Mouse (Mus musculus): ENCODE measurements around the gene Bicdl1. TPM values are rescaled to one million over a fixed set of nuclear protein-coding genes. Genes with fewer than 3 reads are reported as not detected.
"Not testable (repeated sequence)": the region's sequence is repeated elsewhere in the genome, so short reads cannot be mapped to it uniquely, and the experiment has no call there.

The Bicdl1 gene
- polyA plus RNA-seq, 1 experiment: 2.4 TPM

DNA sequence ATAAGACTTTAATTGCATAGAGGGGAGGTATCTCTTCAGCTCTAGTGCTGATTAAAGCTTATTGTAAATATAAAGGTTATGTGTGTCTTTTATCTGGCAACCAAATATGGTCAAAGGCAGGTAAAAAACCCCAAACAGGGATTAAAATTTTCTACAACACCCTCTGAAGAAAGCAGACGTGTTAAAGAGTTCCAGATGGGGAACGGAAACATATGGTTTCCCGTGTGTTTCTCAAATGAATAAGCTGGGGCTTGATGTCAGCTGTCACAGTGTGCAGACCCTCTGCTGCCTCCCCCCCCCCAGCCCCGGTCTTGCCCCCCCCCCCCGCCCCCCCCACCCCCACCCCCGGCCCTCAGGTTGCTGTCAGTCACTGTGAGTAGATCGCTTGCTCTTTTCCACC lies 24.1 kb upstream of the Bicdl1 start:
- no peaks in the 10 kb centered on the region for H3K79me3 ChIP-seq (ENCODE audit: low read depth)
- H3ac ChIP-seq (ENCODE audit: control insufficient read depth, insufficient read length, low read depth): no peak overlapping the region
- no peaks in the 10 kb centered on the region for H3K79me2 ChIP-seq (ENCODE audit: control insufficient read depth, insufficient read depth)
- no peak overlapping the region for H3K4me3 ChIP-seq (ENCODE audit: insufficient read depth, poor library complexity, severe bottlenecking)
- H3K27me3 ChIP-seq (ENCODE audit: control insufficient read depth, insufficient read depth, insufficient read length): no peaks in the 10 kb centered on the region
- TF ChIP-seq CTCF (IDR thresholded peaks at IDR 0.05; ENCODE audit: control insufficient read depth, insufficient read depth, insufficient read length) (no peak), MAX (IDR thresholded peaks at IDR 0.05) (no peak), FOSL1 (IDR thresholded peaks at IDR 0.05; ENCODE audit: insufficient read depth, low read length, poor library complexity, severe bottlenecking) (no peak), USF1 (IDR thresholded peaks at IDR 0.05; ENCODE audit: low read depth) (no peak), MYOD1 (IDR thresholded peaks at IDR 0.05; ENCODE audit: control insufficient read depth, insufficient read length, low read depth) (no peak), MYOG (IDR thresholded peaks at IDR 0.05; ENCODE audit: control insufficient read depth, extremely low read depth, insufficient read length) (no peak), CEBPB (IDR thresholded peaks at IDR 0.05; ENCODE audit: low read depth) (no peak)
- no peaks in the 10 kb centered on the region for H3K36me3 ChIP-seq (ENCODE audit: control insufficient read depth, insufficient read depth)

DNA sequence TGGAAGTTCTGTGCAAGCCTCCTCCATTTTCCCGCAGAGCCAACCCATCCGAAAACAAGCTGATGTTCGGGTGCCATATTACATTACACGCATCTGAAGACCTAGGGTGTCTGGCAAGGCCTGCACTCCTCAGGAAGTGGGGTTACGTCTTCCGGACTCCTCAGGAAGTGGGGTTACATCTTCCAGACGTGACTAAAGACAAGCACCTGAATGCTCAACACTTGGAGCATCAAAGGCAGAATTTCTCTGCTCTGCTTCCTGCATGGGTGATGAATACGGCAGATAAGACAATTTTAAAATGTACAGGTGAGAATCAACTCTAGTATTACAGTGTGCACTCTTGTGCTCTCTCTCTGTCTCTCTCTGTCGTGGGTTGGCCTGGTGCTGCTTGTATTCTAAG lies 23.4 kb upstream of the Bicdl1 start:
- TF ChIP-seq CTCF (IDR thresholded peaks at IDR 0.05; ENCODE audit: control insufficient read depth, insufficient read depth, insufficient read length): no peak
- TF ChIP-seq USF1 (IDR thresholded peaks at IDR 0.05; ENCODE audit: low read depth): no peak
- TF ChIP-seq FOSL1 (IDR thresholded peaks at IDR 0.05; ENCODE audit: insufficient read depth, low read length, poor library complexity, severe bottlenecking): no peak
- no peak for TF ChIP-seq MYOG (IDR thresholded peaks at IDR 0.05; ENCODE audit: control insufficient read depth, extremely low read depth, insufficient read length)
- TF ChIP-seq MYOD1 (IDR thresholded peaks at IDR 0.05; ENCODE audit: control insufficient read depth, insufficient read length, low read depth): no peak
- TF ChIP-seq MAX (IDR thresholded peaks at IDR 0.05): no peak
- TF ChIP-seq CEBPB (IDR thresholded peaks at IDR 0.05; ENCODE audit: low read depth): no peak
- Histone ChIP-seq H3K36me3 (ENCODE audit: control insufficient read depth, insufficient read depth) (no peaks in the 10 kb centered on the region), H3ac (ENCODE audit: control insufficient read depth, insufficient read length, low read depth) (no peak overlapping the region), H3K79me2 (ENCODE audit: control insufficient read depth, insufficient read depth) (no peaks in the 10 kb centered on the region), H3K79me3 (ENCODE audit: low read depth) (no peaks in the 10 kb centered on the region), H3K4me3 (ENCODE audit: insufficient read depth, poor library complexity, severe bottlenecking) (no peak overlapping the region), H3K27me3 (ENCODE audit: control insufficient read depth, insufficient read depth, insufficient read length) (no peaks in the 10 kb centered on the region)

DNA sequence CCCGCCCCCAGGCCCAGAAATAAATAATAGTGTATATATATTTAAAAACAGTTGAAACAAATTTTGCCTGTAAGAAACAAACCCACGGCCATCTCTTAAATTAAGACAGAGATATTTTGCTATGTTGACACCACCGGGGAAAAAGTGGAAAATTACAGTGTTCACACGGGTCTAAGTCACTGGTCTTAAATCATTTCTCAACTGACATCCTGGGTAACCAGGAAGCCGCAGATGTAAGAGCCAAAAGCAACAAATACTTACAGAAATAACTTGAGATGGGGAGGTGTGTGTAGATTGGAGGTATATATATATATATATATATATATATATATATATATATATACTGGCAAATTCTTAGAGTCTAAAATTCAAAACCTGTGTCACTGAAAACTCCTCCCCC lies 21.5 kb upstream of the Bicdl1 start:
- H3K36me3 ChIP-seq (ENCODE audit: control insufficient read depth, insufficient read depth): no peaks in the 10 kb centered on the region
- H3K79me2 ChIP-seq (ENCODE audit: control insufficient read depth, insufficient read depth): no peaks in the 10 kb centered on the region
- no peaks in the 10 kb centered on the region for H3K27me3 ChIP-seq (ENCODE audit: control insufficient read depth, insufficient read depth, insufficient read length)
- TF ChIP-seq FOSL1 (IDR thresholded peaks at IDR 0.05; ENCODE audit: insufficient read depth, low read length, poor library complexity, severe bottlenecking) (no peak), CEBPB (IDR thresholded peaks at IDR 0.05; ENCODE audit: low read depth) (no peak), CTCF (IDR thresholded peaks at IDR 0.05; ENCODE audit: control insufficient read depth, insufficient read depth, insufficient read length) (no peak), MAX (IDR thresholded peaks at IDR 0.05) (no peak), MYOD1 (IDR thresholded peaks at IDR 0.05; ENCODE audit: control insufficient read depth, insufficient read length, low read depth) (no peak), MYOG (IDR thresholded peaks at IDR 0.05; ENCODE audit: control insufficient read depth, extremely low read depth, insufficient read length) (no peak), USF1 (IDR thresholded peaks at IDR 0.05; ENCODE audit: low read depth) (no peak)
- H3K79me3 ChIP-seq (ENCODE audit: low read depth): no peaks in the 10 kb centered on the region
- H3ac ChIP-seq (ENCODE audit: control insufficient read depth, insufficient read length, low read depth): no peak overlapping the region
- H3K4me3 ChIP-seq (ENCODE audit: insufficient read depth, poor library complexity, severe bottlenecking): no peak overlapping the region

- H3K79me3 ChIP-seq (ENCODE audit: low read depth); H3K4me3 ChIP-seq (ENCODE audit: insufficient read depth, poor library complexity, severe bottlenecking); H3K36me3 ChIP-seq (ENCODE audit: control insufficient read depth, insufficient read depth); H3K27me3 ChIP-seq (ENCODE audit: control insufficient read depth, insufficient read depth, insufficient read length); H3ac ChIP-seq (ENCODE audit: control insufficient read depth, insufficient read length, low read depth); H3K79me2 ChIP-seq (ENCODE audit: control insufficient read depth, insufficient read depth): not testable (repeated sequence)
Measured at GRCm38 (mm10) chr5:115751916-115752315, 20.5 kb upstream of the Bicdl1 start.

DNA sequence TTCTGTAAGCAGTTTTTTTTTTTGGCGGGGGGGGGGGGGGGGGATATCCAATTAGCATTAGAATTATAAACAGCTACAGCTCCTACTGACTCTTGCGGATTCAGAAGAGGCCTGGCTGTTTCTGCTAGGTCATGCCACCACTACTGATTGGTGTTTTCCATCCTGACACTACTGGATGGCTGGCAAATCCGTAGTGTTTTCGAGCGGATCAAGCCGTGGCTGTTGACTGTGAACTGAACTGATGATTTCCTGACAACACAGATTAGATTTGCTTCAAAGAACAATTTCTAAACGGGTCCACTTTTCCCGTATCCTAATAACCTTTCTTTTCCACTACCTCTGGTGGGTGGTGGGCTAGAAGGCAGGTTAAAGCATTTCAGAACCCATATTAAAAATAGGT lies 16.9 kb upstream of the Bicdl1 start:
- Histone ChIP-seq H3K27me3 (ENCODE audit: control insufficient read depth, insufficient read depth, insufficient read length) (peaks cover 15% of the 10 kb centered on the region), H3K79me2 (ENCODE audit: control insufficient read depth, insufficient read depth) (no peaks in the 10 kb centered on the region), H3K79me3 (ENCODE audit: low read depth) (no peaks in the 10 kb centered on the region), H3ac (ENCODE audit: control insufficient read depth, insufficient read length, low read depth) (no peak overlapping the region), H3K4me3 (ENCODE audit: insufficient read depth, poor library complexity, severe bottlenecking) (no peak overlapping the region), H3K36me3 (ENCODE audit: control insufficient read depth, insufficient read depth) (no peaks in the 10 kb centered on the region)
- TF ChIP-seq CTCF (IDR thresholded peaks at IDR 0.05; ENCODE audit: control insufficient read depth, insufficient read depth, insufficient read length) (no peak), USF1 (IDR thresholded peaks at IDR 0.05; ENCODE audit: low read depth) (no peak), FOSL1 (IDR thresholded peaks at IDR 0.05; ENCODE audit: insufficient read depth, low read length, poor library complexity, severe bottlenecking) (no peak), MAX (IDR thresholded peaks at IDR 0.05) (no peak), CEBPB (IDR thresholded peaks at IDR 0.05; ENCODE audit: low read depth) (no peak), MYOD1 (IDR thresholded peaks at IDR 0.05; ENCODE audit: control insufficient read depth, insufficient read length, low read depth) (no peak), MYOG (IDR thresholded peaks at IDR 0.05; ENCODE audit: control insufficient read depth, extremely low read depth, insufficient read length) (no peak)

GRCm38 (mm10) chr5:115745319-115745718 lies 13.9 kb upstream of the Bicdl1 start:
- no peaks in the 10 kb centered on the region for H3K36me3 ChIP-seq (ENCODE audit: control insufficient read depth, insufficient read depth)
- peaks cover 15% of the 10 kb centered on the region for H3K27me3 ChIP-seq (ENCODE audit: control insufficient read depth, insufficient read depth, insufficient read length)
- no peak for TF ChIP-seq FOSL1 (IDR thresholded peaks at IDR 0.05; ENCODE audit: insufficient read depth, low read length, poor library complexity, severe bottlenecking)
- TF ChIP-seq CEBPB (IDR thresholded peaks at IDR 0.05; ENCODE audit: low read depth): no peak
- no peak for TF ChIP-seq USF1 (IDR thresholded peaks at IDR 0.05; ENCODE audit: low read depth)
- TF ChIP-seq CTCF (IDR thresholded peaks at IDR 0.05; ENCODE audit: control insufficient read depth, insufficient read depth, insufficient read length): no peak
- TF ChIP-seq MAX (IDR thresholded peaks at IDR 0.05): no peak
- no peak for TF ChIP-seq MYOD1 (IDR thresholded peaks at IDR 0.05; ENCODE audit: control insufficient read depth, insufficient read length, low read depth)
- TF ChIP-seq MYOG (IDR thresholded peaks at IDR 0.05; ENCODE audit: control insufficient read depth, extremely low read depth, insufficient read length): no peak
- no peak overlapping the region for H3K4me3 ChIP-seq (ENCODE audit: insufficient read depth, poor library complexity, severe bottlenecking)
- H3ac ChIP-seq (ENCODE audit: control insufficient read depth, insufficient read length, low read depth): no peak overlapping the region
- no peaks in the 10 kb centered on the region for H3K79me3 ChIP-seq (ENCODE audit: low read depth)
- H3K79me2 ChIP-seq (ENCODE audit: control insufficient read depth, insufficient read depth): no peaks in the 10 kb centered on the region
